Comparison of ENCODE assay signal across 18 mouse cellular contexts in the genomic region with DNA sequence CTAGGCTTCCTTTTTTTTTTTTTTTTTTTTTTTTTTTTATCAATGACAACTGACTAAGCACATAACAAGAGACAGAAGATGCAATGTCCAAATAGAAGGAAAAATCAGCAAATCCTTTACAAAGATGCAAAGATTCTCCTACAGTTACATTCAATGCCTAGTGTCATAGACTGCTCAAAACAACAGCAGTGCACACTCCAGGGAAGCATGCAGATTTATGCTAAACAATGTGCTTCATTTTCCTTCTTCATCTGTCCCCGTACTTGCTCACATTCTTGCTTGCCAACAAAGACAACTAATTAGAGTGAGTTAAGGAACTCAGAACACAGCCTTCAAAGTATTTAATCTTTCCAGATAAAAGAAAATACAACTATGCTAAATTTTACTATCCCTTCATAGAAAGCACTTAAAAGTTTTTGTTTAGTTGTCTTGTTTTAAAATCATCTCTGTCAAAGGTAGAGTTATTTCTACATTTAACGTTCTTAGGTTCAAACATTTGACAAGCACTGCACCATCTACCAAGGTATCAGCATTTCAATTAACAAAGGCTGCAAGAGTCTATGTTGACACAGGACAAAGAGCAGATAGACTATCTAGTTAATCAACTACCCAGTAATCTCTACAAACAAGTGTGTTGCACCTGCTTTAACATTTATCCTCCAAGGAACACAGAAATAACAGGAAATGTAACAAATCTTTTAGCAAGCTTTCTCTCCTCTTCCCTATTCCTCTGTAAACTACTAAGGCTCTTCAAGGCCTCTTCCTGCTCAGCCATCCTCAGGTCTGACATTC.
DNase-seq lines count a peak whose midpoint lies in the region; ATAC-seq and TF ChIP-seq lines count a peak whose summit lies in the region.
"Had no signal": no experiment of that assay in that cellular context is flagged by ENCODE, and none has a peak within 500 bp of the region (broad histone marks: within the 10 kb centered on the region; RNA-seq: fewer than 3 reads in every experiment).

No protein-coding gene starts in this region.

- no peak overlapping the region for H3K4me3 ChIP-seq in forebrain, embryonic 14.5 days (ENCODE audit: low read depth, low read length)
- H3K4me3 ChIP-seq in forebrain, embryonic 10.5 days, result no peak overlapping the region
- no peak overlapping the region for H3K4me3 ChIP-seq in lung, embryonic 15.5 days
- H3K4me3 ChIP-seq in intestine, embryonic 16.5 days (ENCODE audit: low read length), result no peak overlapping the region
- no peak overlapping the region for H3K4me3 ChIP-seq in liver, postnatal 0 days (ENCODE audit: low read depth, low read length)
- H3K4me3 ChIP-seq: heart, embryonic 10.5 days; midbrain, embryonic 12.5 days; myocyte; neural tube, embryonic 15.5 days had no signal

- no peaks in the 10 kb centered on the region for H3K9me3 ChIP-seq in forebrain, embryonic 14.5 days (replicated peaks; ENCODE audit: control insufficient read depth, low read length)
- H3K9me3 ChIP-seq in forebrain, embryonic 10.5 days, result no peaks in the 10 kb centered on the region
- H3K9me3 ChIP-seq in lung, embryonic 15.5 days, result no peaks in the 10 kb centered on the region
- no peaks in the 10 kb centered on the region for H3K9me3 ChIP-seq in intestine, embryonic 16.5 days (ENCODE audit: control insufficient read depth, low read length)
- no peaks in the 10 kb centered on the region for H3K9me3 ChIP-seq in liver, postnatal 0 days (ENCODE audit: low read length)
- H3K9me3 ChIP-seq: heart, embryonic 10.5 days; midbrain, embryonic 12.5 days; neural tube, embryonic 15.5 days had no signal

- H3K4me2 ChIP-seq in forebrain, embryonic 14.5 days (ENCODE audit: low read length), result no peak overlapping the region
- H3K4me2 ChIP-seq in lung, embryonic 15.5 days, result no peak overlapping the region
- no peak overlapping the region for H3K4me2 ChIP-seq in intestine, embryonic 16.5 days (ENCODE audit: low read depth, low read length)
- H3K4me2 ChIP-seq in liver, postnatal 0 days (ENCODE audit: low read depth, low read length), result peak overlapping the region; percentile 36
- H3K4me2 ChIP-seq: hindbrain, embryonic 14.5 days; midbrain, embryonic 12.5 days; neural tube, embryonic 15.5 days had no signal

- peak; percentile 60; the same call in 1 of the 2 replicates for ATAC-seq in forebrain, embryonic 14.5 days
- ATAC-seq in lung, embryonic 15.5 days (ENCODE audit: borderline replicate concordance, extremely low read depth, low FRiP score, low TSS enrichment), result no peak
- peak; percentile 75 for ATAC-seq in intestine, embryonic 16.5 days
- ATAC-seq in liver, postnatal 0 days, result peak; percentile 72

- DNase-seq in forebrain, embryonic 14.5 days (ENCODE audit: low spot score), result peak; percentile 33
- DNase-seq in forebrain, embryonic 10.5 days (ENCODE audit: extremely low spot score, low spot score), result no peak
- DNase-seq in lung, postnatal 4 days, result no peak
- DNase-seq in liver, postnatal 0 days, result no peak
- no peak for DNase-seq in cerebellum, adult 18-20 months
- no peak for DNase-seq in heart, adult 9 months (ENCODE audit: low spot score in 2 of 2)
- DNase-seq: cerebellum, adult 9-10 months; gastrocnemius, postnatal 14 days; heart, postnatal 14 days; lung, adult 18-20 months; thymus, adult 18-20 months had no signal

- WGBS in forebrain, embryonic 14.5 days, result 17% methylated on average over 2 of the region's 2 CpGs
- WGBS in forebrain, embryonic 10.5 days, result 53% methylated on average over 2 of the region's 2 CpGs
- WGBS in lung, embryonic 15.5 days, result 37% methylated on average over 2 of the region's 2 CpGs
- WGBS in intestine, embryonic 16.5 days, result 34% methylated on average over 2 of the region's 2 CpGs
- 48% methylated on average over 2 of the region's 2 CpGs for WGBS in liver, postnatal 0 days (ENCODE audit: insufficient replicate concordance)

- H3K27ac ChIP-seq in forebrain, embryonic 14.5 days (ENCODE audit: low read depth, low read length), result no peak overlapping the region
- H3K27ac ChIP-seq in forebrain, embryonic 10.5 days, result no peak overlapping the region
- H3K27ac ChIP-seq in lung, embryonic 15.5 days, result peak overlapping the region; percentile 9; the same call in 1 of the 2 replicates
- peak overlapping the region; percentile 83 for H3K27ac ChIP-seq in intestine, embryonic 16.5 days (ENCODE audit: low read length)
- peak overlapping the region; percentile 82 for H3K27ac ChIP-seq in liver, postnatal 0 days (ENCODE audit: low read depth)
- H3K27ac ChIP-seq: heart, embryonic 10.5 days; hindbrain, embryonic 14.5 days; midbrain, embryonic 12.5 days; neural tube, embryonic 15.5 days had no signal

- TF ChIP-seq EP300 in liver, postnatal 0 days (IDR thresholded peaks at IDR 0.05; ENCODE audit: low read depth), result peak; percentile 47

- H3K27me3 ChIP-seq in forebrain, embryonic 14.5 days (replicated peaks; ENCODE audit: control insufficient read depth, insufficient read depth, low read length), result no peaks in the 10 kb centered on the region
- no peaks in the 10 kb centered on the region for H3K27me3 ChIP-seq in forebrain, embryonic 10.5 days (ENCODE audit: poor library complexity, severe bottlenecking)
- H3K27me3 ChIP-seq in lung, embryonic 15.5 days, result no peaks in the 10 kb centered on the region
- no peaks in the 10 kb centered on the region for H3K27me3 ChIP-seq in intestine, embryonic 16.5 days (replicated peaks; ENCODE audit: control insufficient read depth, insufficient read depth, low read length)
- no peaks in the 10 kb centered on the region for H3K27me3 ChIP-seq in liver, postnatal 0 days (ENCODE audit: insufficient read depth, low read length)
- H3K27me3 ChIP-seq: midbrain, embryonic 12.5 days; neural tube, embryonic 15.5 days had no signal

- no peaks in the 10 kb centered on the region for H3K4me1 ChIP-seq in forebrain, embryonic 14.5 days (ENCODE audit: control insufficient read depth, insufficient read depth, low read length)
- peaks cover 16% of the 10 kb centered on the region for H3K4me1 ChIP-seq in forebrain, embryonic 10.5 days
- peaks cover 13% of the 10 kb centered on the region for H3K4me1 ChIP-seq in lung, embryonic 15.5 days
- H3K4me1 ChIP-seq in intestine, embryonic 16.5 days (ENCODE audit: control insufficient read depth, insufficient read depth, low read length), result no peaks in the 10 kb centered on the region
- H3K4me1 ChIP-seq in liver, postnatal 0 days (ENCODE audit: insufficient read depth), result no peaks in the 10 kb centered on the region; the same call in 1 of the 2 replicates
- H3K4me1 ChIP-seq: midbrain, embryonic 12.5 days; neural tube, embryonic 15.5 days had no signal

- no peaks in the 10 kb centered on the region for H3K36me3 ChIP-seq in forebrain, embryonic 14.5 days (ENCODE audit: control insufficient read depth, insufficient read depth, low read length)
- H3K36me3 ChIP-seq in forebrain, embryonic 10.5 days (replicated peaks), result no peaks in the 10 kb centered on the region
- no peaks in the 10 kb centered on the region for H3K36me3 ChIP-seq in lung, embryonic 15.5 days
- no peaks in the 10 kb centered on the region for H3K36me3 ChIP-seq in intestine, embryonic 16.5 days (ENCODE audit: control insufficient read depth, insufficient read depth, low read length)
- no peaks in the 10 kb centered on the region for H3K36me3 ChIP-seq in liver, postnatal 0 days (replicated peaks; ENCODE audit: insufficient read depth, low read length)
- H3K36me3 ChIP-seq: heart, embryonic 10.5 days; midbrain, embryonic 12.5 days; neural tube, embryonic 15.5 days had no signal

- TF ChIP-seq CTCF in liver, postnatal 0 days (IDR thresholded peaks at IDR 0.05; ENCODE audit: low read depth), result no peak

- no peak overlapping the region for H3K9ac ChIP-seq in forebrain, embryonic 14.5 days (ENCODE audit: low read length)
- no peak overlapping the region for H3K9ac ChIP-seq in lung, embryonic 15.5 days
- H3K9ac ChIP-seq in intestine, embryonic 16.5 days (ENCODE audit: low read depth, low read length), result no peak overlapping the region
- H3K9ac ChIP-seq in liver, postnatal 0 days (replicated peaks), result no peak overlapping the region
- H3K9ac ChIP-seq: hindbrain, embryonic 14.5 days; midbrain, embryonic 12.5 days; neural tube, embryonic 15.5 days had no signal

Comparison
In these comparisons a context has a peak if more than half of its experiments do, and no peak if none do; other contexts are left out.
1. H3K27ac ChIP-seq: peak in lung, embryonic 15.5 days (single experiment), intestine, embryonic 16.5 days (single experiment) and liver, postnatal 0 days (single experiment); none in forebrain, embryonic 14.5 days (single experiment) and forebrain, embryonic 10.5 days (single experiment).